Mouse (Mus musculus) brown adipose tissue, adult 24 weeks (tissue): Measurements from ENCODE around the gene Tktl1. TPM values are rescaled to one million over a fixed set of nuclear protein-coding genes. Genes with fewer than 3 reads are reported as not detected.
"Not testable (repeated sequence)": the region's sequence is repeated elsewhere in the genome, so short reads cannot be mapped to it uniquely, and the experiment has no call there.

Experiments used
- H3K27ac ChIP-seq: fragments of 200-500 bp; replicated peaks from 2 replicates; pipeline ENCODE4 v1.5.1; 2012; ENCODE audit warnings: low read depth, mild to moderate bottlenecking, low read length
- H3K4me1 ChIP-seq: fragments of 200-500 bp; 2 replicates; pipeline ENCODE4 v1.6.1; 2012; ENCODE audit warnings: low read length, mixed read lengths; ENCODE audit not compliant: control insufficient read depth, insufficient read depth, insufficient read length
- H3K4me3 ChIP-seq: fragments of 200-500 bp; 2 replicates; pipeline ENCODE4 v1.5.1; 2012; ENCODE audit warnings: low read depth, mild to moderate bottlenecking, low read length, moderate library complexity; ENCODE audit not compliant: insufficient read depth
- polyA plus RNA-seq: library from polyadenylated mRNA; stranded (reverse); fragments of >200 nt; gene quantifications from 2 replicates; pipeline ENCODE4 v1.2.4, GENCODE M21; 2012; ENCODE audit not compliant: missing spikeins, insufficient read depth, insufficient read length

Gene Tktl1
- polyA plus RNA-seq = not detected in 2 replicates

DNA sequence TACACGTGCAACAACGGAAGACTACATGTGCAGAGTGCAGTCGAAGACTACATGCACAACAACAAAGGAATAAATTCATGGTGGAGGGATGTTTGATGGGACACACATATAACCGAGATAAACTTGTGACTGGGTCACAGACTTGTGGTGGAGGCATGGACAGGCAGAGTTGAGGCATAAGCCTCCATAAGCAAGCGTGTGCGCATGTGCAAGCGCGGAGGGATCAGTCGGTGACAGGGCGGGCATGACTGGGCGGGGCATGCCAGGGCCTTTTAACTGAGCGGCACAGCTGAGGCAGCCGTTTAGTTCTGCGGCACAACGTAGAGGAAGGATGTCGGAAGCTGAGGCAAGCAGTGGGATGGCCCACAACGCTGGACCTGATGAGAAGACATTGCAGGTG is at the start of gene Tktl1:
TSS of gene Tktl1 (plus strand) at position 301 of the 400 bp plus-strand sequence.
- Histone ChIP-seq H3K4me3 (no peak within 1 kb of the TSS), H3K4me1 (no peaks in the 10 kb centered on the region), H3K27ac (no peak within 1 kb of the TSS)

DNA sequence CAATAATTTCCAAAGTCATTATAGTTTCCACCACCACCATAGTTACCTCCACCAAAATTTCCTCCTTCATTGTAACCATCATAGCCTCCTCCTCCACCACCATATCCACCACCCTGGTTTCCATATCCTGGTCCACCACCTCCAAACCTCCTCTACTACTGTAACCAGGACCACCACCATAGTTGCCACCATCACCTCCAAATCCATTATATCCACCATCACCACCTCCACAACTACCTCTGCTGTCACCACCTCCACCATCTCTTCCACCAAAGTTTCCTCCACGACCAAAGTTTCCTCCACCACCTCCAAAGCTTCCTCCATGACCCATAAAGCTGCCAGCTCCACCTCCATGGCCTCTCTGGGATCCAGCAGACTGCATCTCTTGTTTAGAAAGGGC is 41.8 kb upstream of the Tktl1 start, which contains the start of gene Mecp2:
TSS of gene Mecp2 (minus strand) at position 101 of the 400 bp plus-strand sequence.
- H3K4me3 ChIP-seq, H3K27ac ChIP-seq, H3K4me1 ChIP-seq: not testable (repeated sequence)

DNA sequence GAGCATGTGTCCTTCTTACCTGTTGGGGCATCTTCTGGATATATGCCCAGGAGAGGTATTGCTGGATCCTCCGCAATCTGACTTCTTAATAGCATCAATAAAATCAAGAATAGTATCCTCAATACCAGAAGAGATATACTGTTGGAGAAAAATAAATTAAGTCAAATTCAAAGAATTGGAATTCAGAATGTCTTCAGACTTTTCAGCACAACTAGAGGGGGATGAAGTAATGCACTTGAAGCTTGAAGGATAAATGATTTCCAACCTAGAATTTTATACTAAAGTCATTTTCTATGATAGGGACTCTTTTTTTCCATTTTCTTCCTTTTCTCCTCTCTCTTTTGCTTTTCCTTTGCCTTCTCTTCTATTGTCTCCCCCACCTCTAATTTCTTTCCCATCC is 9.3 kb upstream of the Tktl1 start, which contains the start of gene Tex28:
TSS of gene Tex28 (minus strand) at position 101 of the 400 bp plus-strand sequence.
- H3K27ac ChIP-seq = no peak within 1 kb of the TSS
- H3K4me3 ChIP-seq = no peak within 1 kb of the TSS
- H3K4me1 ChIP-seq = no peaks in the 10 kb centered on the region

DNA sequence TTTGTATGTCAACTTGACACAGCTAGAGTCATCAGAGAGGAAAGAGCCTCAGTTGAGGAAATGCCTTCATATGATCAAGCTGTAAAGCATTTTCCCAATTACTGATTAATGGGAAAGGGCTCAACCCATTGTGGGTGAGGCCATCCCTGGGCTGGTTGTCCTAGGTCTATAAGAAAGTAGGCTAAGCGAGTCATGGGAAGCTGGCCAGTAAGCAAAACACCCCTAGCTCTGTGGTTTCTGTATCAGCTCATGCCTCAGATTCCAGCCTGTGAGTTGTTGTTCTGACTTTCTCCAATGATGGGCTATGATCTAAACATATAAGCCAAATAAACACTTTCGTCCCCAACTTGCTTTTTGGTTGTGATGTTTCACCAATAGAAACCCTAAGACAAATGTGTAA is 26.5 kb downstream of the Tktl1 start:
- Histone ChIP-seq H3K27ac (no peak overlapping the region), H3K4me1 (no peaks in the 10 kb centered on the region), H3K4me3 (no peak overlapping the region)

DNA sequence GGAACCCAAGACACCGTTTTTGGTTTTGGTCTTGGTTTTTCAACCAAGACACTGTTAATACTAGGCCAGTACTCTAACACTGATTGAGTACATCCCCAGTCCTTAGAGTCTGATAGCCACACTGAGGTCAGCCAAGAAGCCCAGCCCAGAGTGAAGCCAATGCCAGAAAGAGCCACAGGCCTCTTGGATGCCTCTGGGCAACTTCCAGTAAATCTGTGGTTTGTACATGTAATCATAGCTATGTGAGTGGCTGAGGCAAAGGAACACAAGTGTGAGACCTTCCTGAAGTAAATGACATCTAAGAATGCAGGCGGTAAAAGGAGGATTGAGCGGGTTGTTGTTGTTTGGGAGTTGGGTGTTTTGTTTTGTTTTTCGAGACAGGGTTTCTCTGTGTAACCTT is 41.4 kb downstream of the Tktl1 start:
- Histone ChIP-seq H3K27ac (no peak overlapping the region), H3K4me1 (no peaks in the 10 kb centered on the region), H3K4me3 (no peak overlapping the region)

DNA sequence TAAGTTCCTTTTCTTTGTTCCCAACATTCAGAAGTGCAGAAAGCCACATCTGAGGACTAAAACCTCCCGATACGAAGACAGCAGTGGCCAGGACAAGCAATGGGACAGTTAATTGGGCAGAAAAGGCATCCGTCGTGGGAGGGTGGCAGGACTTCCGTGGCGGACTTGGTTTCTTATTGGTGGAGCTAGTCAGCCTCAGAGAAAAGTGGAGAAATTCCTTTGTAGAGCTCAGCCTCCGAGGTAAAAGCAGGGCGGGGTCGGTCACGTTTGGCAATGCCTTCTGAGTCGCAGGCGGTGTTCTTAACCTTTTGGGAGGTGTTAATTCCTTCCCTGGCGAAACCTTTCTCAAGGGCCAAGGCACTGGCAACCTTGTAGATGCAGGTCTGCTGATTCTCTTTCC is 42.4 kb downstream of the Tktl1 start:
- H3K27ac ChIP-seq = no peak overlapping the region
- H3K4me3 ChIP-seq = no peak overlapping the region
- H3K4me1 ChIP-seq = no peaks in the 10 kb centered on the region

DNA sequence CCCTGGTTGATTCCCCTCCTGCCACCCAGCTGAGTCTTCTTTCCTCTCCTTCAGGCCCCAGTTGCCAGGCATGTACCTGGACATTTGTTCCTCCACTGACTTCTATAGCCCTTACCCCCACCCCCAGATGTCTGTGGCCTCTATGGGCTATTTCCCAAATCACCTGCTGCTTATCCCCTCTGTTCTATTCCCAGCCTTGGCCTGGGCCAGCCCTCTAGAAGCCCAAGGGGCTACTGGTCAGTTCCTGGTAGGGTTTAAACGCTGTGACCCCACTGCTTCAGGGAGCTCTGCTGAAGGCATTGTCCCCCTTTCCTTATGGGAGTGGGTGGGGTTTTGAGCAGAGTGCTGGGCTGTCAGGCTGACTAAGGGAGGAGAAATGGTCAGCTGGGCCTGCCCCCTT is 43.0 kb downstream of the Tktl1 start:
- H3K4me3 ChIP-seq, H3K27ac ChIP-seq, H3K4me1 ChIP-seq: not testable (repeated sequence)

DNA sequence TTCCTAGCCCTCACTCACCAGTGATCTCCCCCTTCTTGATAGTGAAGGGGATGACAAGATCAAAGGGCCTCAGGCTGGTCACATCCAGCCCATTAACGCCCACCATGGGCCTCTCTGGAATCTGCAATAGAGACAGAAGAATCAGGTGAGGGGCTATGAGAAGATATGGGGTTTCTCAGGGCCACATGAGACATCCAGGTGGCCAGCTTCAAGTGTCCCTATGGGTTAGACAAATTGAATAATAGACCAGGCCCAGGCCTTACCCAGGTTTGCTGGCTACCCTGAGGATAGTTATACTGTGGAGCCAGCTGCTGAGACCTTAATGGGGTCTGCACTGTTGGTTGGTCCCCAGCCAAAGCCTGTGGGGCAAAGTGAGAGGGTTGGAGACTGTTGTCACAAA is 53.0 kb downstream of the Tktl1 start:
- Histone ChIP-seq H3K4me1 (no peaks in the 10 kb centered on the region), H3K27ac (no peak overlapping the region), H3K4me3 (no peak overlapping the region)

DNA sequence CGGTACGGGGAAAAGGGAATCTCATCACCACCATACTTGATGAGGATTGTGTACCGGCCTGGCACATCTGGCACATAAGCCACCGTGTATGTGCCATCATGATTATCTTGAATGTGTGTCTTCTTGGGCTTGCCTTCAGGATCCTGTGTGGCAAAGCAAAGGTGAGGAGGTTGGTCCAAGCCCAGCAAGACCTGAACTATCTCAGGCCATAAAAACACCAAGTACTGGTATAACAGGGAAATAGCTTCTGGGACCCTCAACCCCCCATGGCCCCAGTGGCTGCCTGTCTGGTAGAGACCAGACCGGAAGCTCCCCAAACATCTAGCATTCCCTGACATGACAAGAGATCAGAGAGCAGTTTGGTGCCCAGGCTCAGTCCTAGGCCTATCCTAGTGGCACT is 56.1 kb downstream of the Tktl1 start:
- no peak overlapping the region for H3K4me3 ChIP-seq
- no peak overlapping the region for H3K27ac ChIP-seq

DNA sequence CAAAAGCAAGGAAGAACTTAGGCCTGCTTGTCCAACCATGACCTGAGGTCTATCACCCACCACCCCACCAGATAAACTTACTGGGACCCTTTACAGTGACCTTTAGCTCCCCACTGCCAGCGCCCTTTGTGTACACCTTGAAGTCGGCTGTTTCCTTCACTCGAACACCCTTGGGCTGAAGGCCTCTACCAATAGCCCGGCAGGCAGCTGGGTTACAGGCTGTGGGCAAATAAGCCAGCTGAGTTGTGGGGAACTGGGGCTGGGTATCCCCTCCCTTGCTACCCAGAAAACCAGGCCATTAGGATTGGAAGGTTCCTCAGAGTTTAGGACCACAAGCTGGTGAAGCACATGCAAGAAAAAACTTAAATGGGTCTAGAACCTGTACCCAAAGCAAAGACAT is 63.3 kb downstream of the Tktl1 start:
- H3K27ac ChIP-seq = no peak overlapping the region
- no peaks in the 10 kb centered on the region for H3K4me1 ChIP-seq
- H3K4me3 ChIP-seq = no peak overlapping the region

More for the DNA sequence above, 56.1 kb downstream of the Tktl1 start:
- no peaks in the 10 kb centered on the region for H3K4me1 ChIP-seq

DNA sequence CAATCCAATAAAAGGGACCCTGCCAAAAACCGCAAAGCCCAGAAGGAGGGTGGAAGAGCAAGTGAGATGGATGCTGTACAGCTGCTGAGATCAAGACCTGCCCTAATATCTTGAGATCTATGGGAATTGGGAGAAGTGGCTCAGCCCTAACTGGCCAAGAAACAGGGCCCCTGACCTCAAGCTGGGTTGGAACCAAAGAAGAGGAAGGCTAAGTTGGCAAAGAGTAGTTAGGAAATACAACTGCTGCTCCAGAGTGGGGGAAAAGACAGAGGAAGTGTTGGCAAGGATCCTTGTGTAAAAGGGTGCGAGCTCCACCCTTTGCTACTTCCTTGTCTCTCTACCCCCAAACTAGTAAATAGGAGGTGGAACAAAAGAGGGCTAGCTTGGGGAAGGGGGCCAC is 66.3 kb downstream of the Tktl1 start:
- H3K27ac ChIP-seq = peak overlapping the region; percentile 91; the same call in 1 of the 2 replicates
- H3K4me3 ChIP-seq = peak overlapping the region; percentile 59; the same call in 1 of the 2 replicates
- H3K4me1 ChIP-seq = no peaks in the 10 kb centered on the region

DNA sequence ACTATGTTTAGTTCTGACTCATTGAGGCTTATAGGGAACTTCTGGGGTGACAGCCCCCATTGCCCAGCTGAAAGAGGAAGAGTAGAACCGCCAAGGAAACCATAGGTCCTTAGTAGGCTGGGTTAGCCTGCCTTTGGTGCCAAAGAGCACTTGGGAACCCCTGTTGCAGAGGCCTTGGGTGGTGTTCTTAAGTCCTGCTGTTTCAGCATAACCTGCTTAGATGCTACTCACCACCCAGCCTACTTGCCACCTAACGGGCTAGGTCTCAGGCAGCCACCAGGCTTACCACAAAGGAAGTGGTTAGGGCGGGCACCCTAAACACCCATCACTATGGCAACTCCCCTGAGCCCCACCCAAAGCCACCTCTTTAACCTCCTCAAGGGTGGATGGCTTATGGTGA is 66.7 kb downstream of the Tktl1 start:
- Histone ChIP-seq H3K4me1 (no peaks in the 10 kb centered on the region), H3K27ac (peak overlapping the region; percentile 91), H3K4me3 (peak overlapping the region; percentile 59)

DNA sequence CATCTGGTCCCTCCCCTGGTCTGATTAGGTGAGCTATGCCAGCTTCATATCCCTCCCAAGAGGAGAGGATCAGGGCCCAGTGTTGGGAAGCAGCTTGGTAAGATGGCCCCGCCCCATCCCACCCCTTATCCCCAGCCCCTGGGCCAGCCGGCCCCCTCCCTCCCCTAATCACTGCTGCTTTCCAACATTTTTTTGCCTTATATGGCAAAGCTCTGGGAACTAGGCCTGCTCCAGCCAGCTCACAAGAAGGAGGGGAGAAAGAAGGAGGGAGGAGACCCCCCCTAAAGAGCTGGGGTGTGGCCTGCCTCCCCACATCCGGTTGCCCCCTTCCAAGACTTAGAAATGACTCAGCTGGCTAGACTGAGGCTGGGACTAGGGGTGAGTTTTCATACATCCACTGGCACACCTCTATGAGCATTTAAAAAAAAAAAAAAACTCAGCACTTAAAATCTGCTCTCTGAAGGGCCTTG is 67.6 kb downstream of the Tktl1 start:
- Histone ChIP-seq H3K4me1 (no peaks in the 10 kb centered on the region), H3K4me3 (peak overlapping the region; percentile 72), H3K27ac (peak overlapping the region; percentile 91)

DNA sequence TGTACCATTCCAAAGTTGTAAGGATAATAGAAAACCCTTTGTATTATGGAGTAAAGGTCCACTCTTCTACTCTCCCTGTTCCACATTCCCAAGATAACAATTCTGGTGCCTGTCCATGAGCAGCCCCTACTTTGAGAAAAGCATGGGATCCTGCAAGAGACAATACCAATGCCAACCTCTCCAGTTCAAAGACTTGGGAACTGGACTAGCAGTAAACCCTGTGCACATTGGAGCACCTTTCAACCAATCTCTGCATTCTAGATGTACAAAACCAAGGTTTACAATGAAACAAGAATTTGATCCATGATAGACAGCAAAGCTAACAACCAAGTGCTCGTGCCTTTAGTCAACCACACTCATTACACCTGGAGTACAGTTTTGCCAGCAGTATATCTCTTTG is 68.0 kb downstream of the Tktl1 start:
- Histone ChIP-seq H3K27ac (peak overlapping the region; percentile 85), H3K4me3 (peak overlapping the region; percentile 72), H3K4me1 (no peaks in the 10 kb centered on the region)

DNA sequence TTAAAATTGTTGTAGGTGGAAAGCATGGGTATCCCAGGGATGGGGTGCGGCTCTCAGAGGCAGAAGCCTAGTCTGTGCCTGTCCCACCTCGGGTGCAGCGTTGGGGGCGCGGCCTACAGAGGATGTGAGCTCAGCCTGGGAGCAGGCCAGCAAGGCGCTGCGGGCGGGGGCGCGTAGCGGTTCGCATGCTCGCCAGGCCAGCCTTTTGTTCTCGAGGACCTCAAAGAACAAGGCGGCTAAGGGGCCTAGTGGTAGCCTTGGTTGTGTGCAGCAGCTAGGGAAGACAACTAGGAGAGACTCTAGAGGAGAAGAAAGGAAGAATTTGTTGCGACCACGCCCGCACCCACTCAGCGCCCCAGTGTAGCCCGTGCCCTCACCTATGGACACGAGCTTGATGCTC is 68.6 kb downstream of the Tktl1 start:
- H3K4me3 ChIP-seq = peak overlapping the region; percentile 72
- no peaks in the 10 kb centered on the region for H3K4me1 ChIP-seq
- H3K27ac ChIP-seq = peak overlapping the region; percentile 89

DNA sequence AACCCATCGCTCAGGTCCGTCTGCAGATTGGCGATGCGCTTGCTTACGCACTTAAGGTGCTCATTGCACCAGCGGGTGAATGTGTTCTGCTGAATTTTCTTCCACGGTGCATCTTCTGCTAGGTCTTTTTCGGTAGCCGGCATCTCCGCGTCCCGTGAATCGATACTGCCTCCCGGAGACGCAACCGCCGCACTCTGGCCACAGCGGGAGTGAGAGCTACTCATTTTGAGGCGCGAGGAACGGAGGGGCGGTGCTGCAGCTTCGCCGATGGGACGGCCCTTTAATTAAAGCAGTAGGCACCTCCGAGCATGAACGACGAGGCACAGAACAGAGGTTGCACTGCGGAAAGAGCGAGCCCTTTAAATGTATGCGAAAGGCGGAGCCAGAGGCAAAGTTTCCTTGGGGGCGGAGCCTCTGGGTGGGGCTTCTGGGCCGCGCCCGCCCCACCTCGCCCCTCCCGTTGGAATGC is 69.2 kb downstream of the Tktl1 start:
- peak overlapping the region; percentile 89 for H3K27ac ChIP-seq
- no peaks in the 10 kb centered on the region for H3K4me1 ChIP-seq

More for the DNA sequence above, 69.2 kb downstream of the Tktl1 start:
- H3K4me3 ChIP-seq = peak overlapping the region; percentile 72
